Mouse (Mus musculus): ENCODE measurements around the gene Slc29a1. TPM values are rescaled to one million over a fixed set of nuclear protein-coding genes. Genes with fewer than 3 reads are reported as not detected.
A peak's percentile ranks its signal among the peaks of the same experiment; 100 is the strongest.

Slc29a1 gene
- polyA plus RNA-seq (2011; ENCODE audit: insufficient read depth, insufficient read length, low read depth, missing spikeins): 132 and 134 TPM in 2 replicates

GRCm38 (mm10) chr17:45599446-45600242 lies at the start of gene Slc29a1:
Slc29a1 (minus strand) TSS chr17:45599606.
- Histone ChIP-seq H3K4me1 (ENCODE audit: control insufficient read depth, insufficient read depth, low read length) (peaks cover 2% of the 10 kb centered on the region), H3K9me3 (replicated peaks; ENCODE audit: control insufficient read depth, insufficient read depth, low read length, poor library complexity, severe bottlenecking) (no peaks in the 10 kb centered on the region), H3K27ac (ENCODE audit: insufficient read depth, low read length) (peak within 1 kb of the TSS; percentile 87), H3K9ac (ENCODE audit: low read depth, poor library complexity, severe bottlenecking) (peak within 1 kb of the TSS; percentile 76), H3K36me3 (ENCODE audit: control insufficient read depth, insufficient read depth, low read length, poor library complexity, severe bottlenecking) (no peaks in the 10 kb centered on the region), H3K4me3 (ENCODE audit: low read depth, low read length) (peak within 1 kb of the TSS; percentile 63), H3K27me3 (ENCODE audit: control insufficient read depth, insufficient read depth, low read length, poor library complexity, severe bottlenecking) (no peaks in the 10 kb centered on the region)
- TF ChIP-seq CTCF (IDR thresholded peaks at IDR 0.05; ENCODE audit: low read depth, low read length) (no peak), EP300 (IDR thresholded peaks at IDR 0.05; ENCODE audit: insufficient read depth, low read depth, low read length) (no peak), POLR2A (IDR thresholded peaks at IDR 0.05; ENCODE audit: insufficient read depth, low read length) (no peak)

GRCm38 (mm10) chr17:45644185-45644584 lies 44.8 kb upstream of the Slc29a1 start:
- Histone ChIP-seq H3K4me3 (ENCODE audit: low read depth, low read length) (no peak overlapping the region), H3K27me3 (ENCODE audit: control insufficient read depth, insufficient read depth, low read length, poor library complexity, severe bottlenecking) (no peaks in the 10 kb centered on the region), H3K9ac (ENCODE audit: low read depth, poor library complexity, severe bottlenecking) (no peak overlapping the region), H3K27ac (ENCODE audit: insufficient read depth, low read length) (no peak overlapping the region), H3K4me1 (ENCODE audit: control insufficient read depth, insufficient read depth, low read length) (no peaks in the 10 kb centered on the region), H3K36me3 (ENCODE audit: control insufficient read depth, insufficient read depth, low read length, poor library complexity, severe bottlenecking) (no peaks in the 10 kb centered on the region), H3K9me3 (replicated peaks; ENCODE audit: control insufficient read depth, insufficient read depth, low read length, poor library complexity, severe bottlenecking) (0 out of 2 replicates have a peak, but pooled peaks cover 5% of the 10 kb centered on the region)
- TF ChIP-seq CTCF (IDR thresholded peaks at IDR 0.05; ENCODE audit: low read depth, low read length) (no peak), POLR2A (IDR thresholded peaks at IDR 0.05; ENCODE audit: insufficient read depth, low read length) (no peak), EP300 (IDR thresholded peaks at IDR 0.05; ENCODE audit: insufficient read depth, low read depth, low read length) (no peak)

GRCm38 (mm10) chr17:45642701-45643100 lies 43.3 kb upstream of the Slc29a1 start:
- Histone ChIP-seq H3K27ac (ENCODE audit: insufficient read depth, low read length) (no peak overlapping the region), H3K9me3 (replicated peaks; ENCODE audit: control insufficient read depth, insufficient read depth, low read length, poor library complexity, severe bottlenecking) (0 out of 2 replicates have a peak, but pooled peaks cover 5% of the 10 kb centered on the region), H3K4me1 (ENCODE audit: control insufficient read depth, insufficient read depth, low read length) (no peaks in the 10 kb centered on the region), H3K36me3 (ENCODE audit: control insufficient read depth, insufficient read depth, low read length, poor library complexity, severe bottlenecking) (no peaks in the 10 kb centered on the region), H3K4me3 (ENCODE audit: low read depth, low read length) (peak overlapping the region; percentile 41), H3K27me3 (ENCODE audit: control insufficient read depth, insufficient read depth, low read length, poor library complexity, severe bottlenecking) (no peaks in the 10 kb centered on the region), H3K9ac (ENCODE audit: low read depth, poor library complexity, severe bottlenecking) (0 out of 2 replicates have a peak overlapping the region, but pooled peaks have one; percentile 1)
- TF ChIP-seq CTCF (IDR thresholded peaks at IDR 0.05; ENCODE audit: low read depth, low read length) (peak; percentile 63), EP300 (IDR thresholded peaks at IDR 0.05; ENCODE audit: insufficient read depth, low read depth, low read length) (no peak)

- Histone ChIP-seq H3K9me3 (replicated peaks; ENCODE audit: control insufficient read depth, insufficient read depth, low read length, poor library complexity, severe bottlenecking) (0 out of 2 replicates have a peak, but pooled peaks cover 5% of the 10 kb centered on the region), H3K4me1 (ENCODE audit: control insufficient read depth, insufficient read depth, low read length) (no peaks in the 10 kb centered on the region), H3K9ac (ENCODE audit: low read depth, poor library complexity, severe bottlenecking) (no peak overlapping the region), H3K27ac (ENCODE audit: insufficient read depth, low read length) (no peak overlapping the region), H3K36me3 (ENCODE audit: control insufficient read depth, insufficient read depth, low read length, poor library complexity, severe bottlenecking) (no peaks in the 10 kb centered on the region), H3K4me3 (ENCODE audit: low read depth, low read length) (no peak overlapping the region), H3K27me3 (ENCODE audit: control insufficient read depth, insufficient read depth, low read length, poor library complexity, severe bottlenecking) (no peaks in the 10 kb centered on the region)
- TF ChIP-seq EP300 (IDR thresholded peaks at IDR 0.05; ENCODE audit: insufficient read depth, low read depth, low read length) (no peak), POLR2A (IDR thresholded peaks at IDR 0.05; ENCODE audit: insufficient read depth, low read length) (no peak), CTCF (IDR thresholded peaks at IDR 0.05; ENCODE audit: low read depth, low read length) (no peak)
These were observed 42.6 kb upstream of the Slc29a1 start for GRCm38 (mm10) chr17:45641981-45642380.

- H3K36me3 ChIP-seq (ENCODE audit: control insufficient read depth, insufficient read depth, low read length, poor library complexity, severe bottlenecking): no peaks in the 10 kb centered on the region
- no peaks in the 10 kb centered on the region for H3K4me1 ChIP-seq (ENCODE audit: control insufficient read depth, insufficient read depth, low read length)
- H3K27ac ChIP-seq (ENCODE audit: insufficient read depth, low read length): no peak overlapping the region
- no peaks in the 10 kb centered on the region for H3K27me3 ChIP-seq (ENCODE audit: control insufficient read depth, insufficient read depth, low read length, poor library complexity, severe bottlenecking)
- no peaks in the 10 kb centered on the region for H3K9me3 ChIP-seq (replicated peaks; ENCODE audit: control insufficient read depth, insufficient read depth, low read length, poor library complexity, severe bottlenecking)
- no peak for TF ChIP-seq CTCF (IDR thresholded peaks at IDR 0.05; ENCODE audit: low read depth, low read length)
- TF ChIP-seq POLR2A (IDR thresholded peaks at IDR 0.05; ENCODE audit: insufficient read depth, low read length): no peak
- TF ChIP-seq EP300 (IDR thresholded peaks at IDR 0.05; ENCODE audit: insufficient read depth, low read depth, low read length): no peak
- H3K4me3 ChIP-seq (ENCODE audit: low read depth, low read length): no peak overlapping the region
- no peak overlapping the region for H3K9ac ChIP-seq (ENCODE audit: low read depth, poor library complexity, severe bottlenecking)
These were observed 39.3 kb upstream of the Slc29a1 start for GRCm38 (mm10) chr17:45638596-45639295.

Measured in ES-Bruce4 (cell line).